ENCODE assay signal across 9 mouse cellular contexts in the genomic region with DNA sequence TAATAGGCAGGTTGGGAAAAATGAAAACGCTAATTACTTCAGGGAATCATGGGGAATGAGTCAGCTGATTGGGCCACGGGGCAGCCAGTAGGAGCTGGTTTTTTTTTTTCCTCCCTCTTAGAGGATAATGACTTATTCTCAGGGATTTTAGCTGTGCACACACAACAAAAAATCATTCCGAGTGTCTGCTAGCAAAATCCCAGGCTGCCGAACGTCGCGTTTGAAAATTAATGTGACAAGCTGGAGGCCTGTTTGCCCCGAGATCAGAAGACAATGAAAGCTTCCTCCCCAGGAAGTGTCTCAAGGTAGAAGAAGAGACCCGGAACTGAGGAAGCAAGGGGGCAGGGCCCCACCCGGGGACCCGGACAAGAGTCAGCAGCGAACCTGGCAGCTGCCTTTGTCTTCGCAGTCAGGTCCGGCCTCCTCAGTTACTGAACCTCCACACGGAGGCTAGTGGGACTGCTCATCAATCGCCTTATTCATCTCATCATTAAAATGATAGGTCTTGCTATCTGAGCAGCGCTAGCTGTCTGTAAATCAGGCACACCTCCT.
DNase-seq lines count a peak whose midpoint lies in the region; ATAC-seq lines count a peak whose summit lies in the region.
"Had no signal": no experiment of that assay in that cellular context is flagged by ENCODE, and none has a peak within 500 bp of the region (broad histone marks: within the 10 kb centered on the region; RNA-seq: fewer than 3 reads in every experiment).

No protein-coding gene starts in this region.

- H3K9me3 ChIP-seq in lung, embryonic 15.5 days = no peaks in the 10 kb centered on the region
- H3K9me3 ChIP-seq in forebrain, embryonic 14.5 days (replicated peaks; ENCODE audit: control insufficient read depth, low read length) = no peaks in the 10 kb centered on the region
- no peaks in the 10 kb centered on the region for H3K9me3 ChIP-seq in kidney, embryonic 14.5 days (ENCODE audit: control insufficient read depth, low read length)
- no peaks in the 10 kb centered on the region for H3K9me3 ChIP-seq in midbrain, embryonic 10.5 days (replicated peaks)

- peak overlapping the region; percentile 44 for H3K4me2 ChIP-seq in lung, embryonic 15.5 days
- H3K4me2 ChIP-seq in forebrain, embryonic 14.5 days (ENCODE audit: low read length) = peak overlapping the region; percentile 47
- H3K4me2 ChIP-seq in kidney, embryonic 14.5 days (replicated peaks; ENCODE audit: low read depth, low read length) = peak overlapping the region; percentile 41

- no peak overlapping the region for H3K27ac ChIP-seq in lung, embryonic 15.5 days
- peak overlapping the region; percentile 98 for H3K27ac ChIP-seq in forebrain, embryonic 14.5 days (ENCODE audit: low read depth, low read length)
- peak overlapping the region; percentile 97 for H3K27ac ChIP-seq in kidney, embryonic 14.5 days (ENCODE audit: low read depth, low read length)
- peak overlapping the region; percentile 96 for H3K27ac ChIP-seq in midbrain, embryonic 10.5 days (replicated peaks)

- H3K27me3 ChIP-seq in lung, embryonic 15.5 days = no peaks in the 10 kb centered on the region; the same call in 1 of the 2 replicates
- H3K27me3 ChIP-seq in forebrain, embryonic 14.5 days (replicated peaks; ENCODE audit: control insufficient read depth, insufficient read depth, low read length) = no peaks in the 10 kb centered on the region
- H3K27me3 ChIP-seq in kidney, embryonic 14.5 days (ENCODE audit: control insufficient read depth, insufficient read depth, low read length) = no peaks in the 10 kb centered on the region
- H3K27me3 ChIP-seq in midbrain, embryonic 10.5 days (ENCODE audit: low read depth, poor library complexity, severe bottlenecking) = peaks cover 11% of the 10 kb centered on the region
- H3K27me3 ChIP-seq: Patski had no signal

- 0 out of 2 replicates have a peak overlapping the region, but pooled peaks have one; percentile 4 for H3K4me3 ChIP-seq in lung, embryonic 15.5 days
- H3K4me3 ChIP-seq in forebrain, embryonic 14.5 days (ENCODE audit: low read depth, low read length) = peak overlapping the region; percentile 10; the same call in 1 of the 2 replicates
- H3K4me3 ChIP-seq in kidney, embryonic 14.5 days (ENCODE audit: low read length) = 0 out of 2 replicates have a peak overlapping the region, but pooled peaks have one; percentile 10
- peak overlapping the region; percentile 44 for H3K4me3 ChIP-seq in midbrain, embryonic 10.5 days

- WGBS in lung, embryonic 15.5 days = 14% methylated on average over 17 of the region's 17 CpGs
- WGBS in forebrain, embryonic 14.5 days = 3% methylated on average over 17 of the region's 17 CpGs
- WGBS in kidney, embryonic 14.5 days = 6% methylated on average over 17 of the region's 17 CpGs
- WGBS in midbrain, embryonic 10.5 days = 12% methylated on average over 17 of the region's 17 CpGs

- 0 out of 2 replicates have a peak, but pooled peaks have one; percentile 52 for ATAC-seq in lung, embryonic 15.5 days (ENCODE audit: borderline replicate concordance, extremely low read depth, low FRiP score, low TSS enrichment)
- peak; percentile 60 for ATAC-seq in forebrain, embryonic 14.5 days
- peak; percentile 43 for ATAC-seq in kidney, embryonic 14.5 days (ENCODE audit: low FRiP score, low TSS enrichment)
- ATAC-seq: Patski had no signal

- 0 out of 2 replicates have a peak overlapping the region, but pooled peaks have one; percentile 23 for H3K9ac ChIP-seq in lung, embryonic 15.5 days
- H3K9ac ChIP-seq in forebrain, embryonic 14.5 days (ENCODE audit: low read length) = peak overlapping the region; percentile 67
- peak overlapping the region; percentile 52 for H3K9ac ChIP-seq in kidney, embryonic 14.5 days (ENCODE audit: low read depth, low read length)

- H3K4me1 ChIP-seq in lung, embryonic 15.5 days = peaks cover 15% of the 10 kb centered on the region
- H3K4me1 ChIP-seq in forebrain, embryonic 14.5 days (ENCODE audit: control insufficient read depth, insufficient read depth, low read length) = peaks cover 24% of the 10 kb centered on the region
- peaks cover 28% of the 10 kb centered on the region for H3K4me1 ChIP-seq in kidney, embryonic 14.5 days (ENCODE audit: control insufficient read depth, insufficient read depth, low read length)
- H3K4me1 ChIP-seq in midbrain, embryonic 10.5 days = peaks cover 52% of the 10 kb centered on the region

- no peak for DNase-seq in lung, postnatal 25 days (ENCODE audit: low spot score)
- peak; percentile 73 for DNase-seq in forebrain, embryonic 14.5 days (ENCODE audit: low spot score)
- DNase-seq in midbrain, embryonic 10.5 days (ENCODE audit: low spot score) = peak; percentile 80
- peak; percentile 83 for DNase-seq in thymus, postnatal 0 days (ENCODE audit: low spot score)
- DNase-seq in cerebellum, postnatal 36 days = no peak
- no peak for DNase-seq in c-Kit-positive CD71-positive TER-119-positive erythroid progenitor cells, embryonic 14.5 days (ENCODE audit: low spot score)

- H3K36me3 ChIP-seq in lung, embryonic 15.5 days = no peaks in the 10 kb centered on the region
- no peaks in the 10 kb centered on the region for H3K36me3 ChIP-seq in forebrain, embryonic 14.5 days (ENCODE audit: control insufficient read depth, insufficient read depth, low read length)
- no peaks in the 10 kb centered on the region for H3K36me3 ChIP-seq in kidney, embryonic 14.5 days (ENCODE audit: control insufficient read depth, insufficient read depth, low read length)
- no peaks in the 10 kb centered on the region for H3K36me3 ChIP-seq in midbrain, embryonic 10.5 days

Comparison
In these comparisons a context has a peak if more than half of its experiments do, and no peak if none do; other contexts are left out.
1. DNase-seq: peak in forebrain, embryonic 14.5 days (single experiment), midbrain, embryonic 10.5 days (single experiment) and thymus, postnatal 0 days (single experiment); none in lung, postnatal 25 days (single experiment), cerebellum, postnatal 36 days (0 of 2) and c-Kit-positive CD71-positive TER-119-positive erythroid progenitor cells, embryonic 14.5 days (single experiment).
2. Peak in every context shown above with its lines, with median percentiles within 50 percentile points of each other: ATAC-seq, H3K4me2 ChIP-seq, H3K4me3 ChIP-seq and H3K9ac ChIP-seq.